9 mouse cellular contexts compared by ENCODE assay signal in genomic region chr4:64492260-64492962, GRCm38 (mm10).
A peak's percentile ranks its signal among the peaks of the same experiment; 100 is the strongest.
DNase-seq lines count a peak whose midpoint lies in the region; ATAC-seq and TF ChIP-seq lines count a peak whose summit lies in the region.
"Had no signal": no experiment of that assay in that cellular context is flagged by ENCODE, and none has a peak within 500 bp of the region (broad histone marks: within the 10 kb centered on the region; RNA-seq: fewer than 3 reads in every experiment).

No protein-coding gene starts in this region.

- TF ChIP-seq CTCF in forebrain, postnatal 0 days (IDR thresholded peaks at IDR 0.05; ENCODE audit: low read depth), result peak; percentile 78

- no peaks in the 10 kb centered on the region for H3K4me1 ChIP-seq in hindbrain, embryonic 11.5 days (replicated peaks; ENCODE audit: control insufficient read depth, insufficient read depth, low read length)
- H3K4me1 ChIP-seq in hindbrain, embryonic 12.5 days, result no peaks in the 10 kb centered on the region
- H3K4me1 ChIP-seq in midbrain, embryonic 11.5 days (ENCODE audit: control insufficient read depth, insufficient read depth, low read length), result no peaks in the 10 kb centered on the region
- H3K4me1 ChIP-seq in midbrain, embryonic 10.5 days, result no peaks in the 10 kb centered on the region
- H3K4me1 ChIP-seq in forebrain, postnatal 0 days (ENCODE audit: insufficient read depth), result no peaks in the 10 kb centered on the region

- H3K27ac ChIP-seq in hindbrain, embryonic 11.5 days (ENCODE audit: low read depth, low read length), result no peak overlapping the region
- H3K27ac ChIP-seq in hindbrain, embryonic 12.5 days, result no peak overlapping the region
- no peak overlapping the region for H3K27ac ChIP-seq in midbrain, embryonic 11.5 days (ENCODE audit: low read depth, low read length)
- no peak overlapping the region for H3K27ac ChIP-seq in midbrain, embryonic 10.5 days (replicated peaks)
- H3K27ac ChIP-seq in forebrain, postnatal 0 days (ENCODE audit: low read depth, low read length), result no peak overlapping the region

- H3K4me3 ChIP-seq in hindbrain, embryonic 11.5 days (ENCODE audit: low read depth, low read length), result no peak overlapping the region
- no peak overlapping the region for H3K4me3 ChIP-seq in hindbrain, embryonic 12.5 days
- H3K4me3 ChIP-seq in midbrain, embryonic 11.5 days (ENCODE audit: low read depth, low read length), result no peak overlapping the region
- H3K4me3 ChIP-seq in midbrain, embryonic 10.5 days, result no peak overlapping the region
- H3K4me3 ChIP-seq in forebrain, postnatal 0 days (ENCODE audit: low read depth, low read length), result no peak overlapping the region
- H3K4me3 ChIP-seq: myocyte had no signal

- H3K36me3 ChIP-seq in hindbrain, embryonic 11.5 days (ENCODE audit: control insufficient read depth, insufficient read depth, low read length), result no peaks in the 10 kb centered on the region
- no peaks in the 10 kb centered on the region for H3K36me3 ChIP-seq in hindbrain, embryonic 12.5 days
- no peaks in the 10 kb centered on the region for H3K36me3 ChIP-seq in midbrain, embryonic 11.5 days (ENCODE audit: control insufficient read depth, insufficient read depth, low read length)
- H3K36me3 ChIP-seq in midbrain, embryonic 10.5 days, result no peaks in the 10 kb centered on the region
- H3K36me3 ChIP-seq in forebrain, postnatal 0 days (ENCODE audit: insufficient read depth), result no peaks in the 10 kb centered on the region

- H3K27me3 ChIP-seq in hindbrain, embryonic 11.5 days (ENCODE audit: control insufficient read depth, insufficient read depth, low read length), result no peaks in the 10 kb centered on the region
- H3K27me3 ChIP-seq in hindbrain, embryonic 12.5 days, result no peaks in the 10 kb centered on the region
- H3K27me3 ChIP-seq in midbrain, embryonic 11.5 days (ENCODE audit: control insufficient read depth, insufficient read depth, low read length), result no peaks in the 10 kb centered on the region
- H3K27me3 ChIP-seq in midbrain, embryonic 10.5 days (ENCODE audit: low read depth, poor library complexity, severe bottlenecking), result no peaks in the 10 kb centered on the region
- no peaks in the 10 kb centered on the region for H3K27me3 ChIP-seq in forebrain, postnatal 0 days (ENCODE audit: insufficient read depth, low read length)

- no peak overlapping the region for H3K4me2 ChIP-seq in hindbrain, embryonic 11.5 days (replicated peaks; ENCODE audit: low read depth, low read length)
- H3K4me2 ChIP-seq in hindbrain, embryonic 12.5 days (replicated peaks), result no peak overlapping the region
- no peak overlapping the region for H3K4me2 ChIP-seq in midbrain, embryonic 11.5 days
- H3K4me2 ChIP-seq in forebrain, postnatal 0 days (ENCODE audit: low read depth), result no peak overlapping the region

- H3K9ac ChIP-seq in hindbrain, embryonic 11.5 days (ENCODE audit: low read depth, low read length), result no peak overlapping the region
- no peak overlapping the region for H3K9ac ChIP-seq in hindbrain, embryonic 12.5 days
- no peak overlapping the region for H3K9ac ChIP-seq in midbrain, embryonic 11.5 days (ENCODE audit: low read length)
- H3K9ac ChIP-seq in forebrain, postnatal 0 days, result no peak overlapping the region

- peak; percentile 34 for DNase-seq in hindbrain, embryonic 11.5 days (ENCODE audit: low spot score)
- peak; percentile 84 for DNase-seq in midbrain, embryonic 11.5 days (ENCODE audit: low spot score, missing footprints)
- DNase-seq in midbrain, embryonic 10.5 days (ENCODE audit: low spot score), result no peak
- peak; percentile 64 for DNase-seq in forebrain, postnatal 0 days
- DNase-seq in telencephalon, adult 2 months (ENCODE audit: low read depth, low spot score), result peak; percentile 16
- DNase-seq in spleen, postnatal 36 days (ENCODE audit: low spot score in 2 of 2), result no peak
- DNase-seq in adrenal gland, adult 8-10 months, result no peak

- no peak for ATAC-seq in hindbrain, embryonic 11.5 days (ENCODE audit: low FRiP score)
- no peak for ATAC-seq in hindbrain, embryonic 12.5 days (ENCODE audit: low FRiP score)
- ATAC-seq in midbrain, embryonic 11.5 days (ENCODE audit: low FRiP score), result peak; percentile 54; the same call in 1 of the 2 replicates
- ATAC-seq in forebrain, postnatal 0 days, result peak; percentile 69

- no peaks in the 10 kb centered on the region for H3K9me3 ChIP-seq in hindbrain, embryonic 11.5 days (ENCODE audit: control insufficient read depth, low read length)
- no peaks in the 10 kb centered on the region for H3K9me3 ChIP-seq in hindbrain, embryonic 12.5 days (replicated peaks)
- H3K9me3 ChIP-seq in midbrain, embryonic 11.5 days (ENCODE audit: control insufficient read depth, low read length), result no peaks in the 10 kb centered on the region
- H3K9me3 ChIP-seq in midbrain, embryonic 10.5 days (replicated peaks), result no peaks in the 10 kb centered on the region
- no peaks in the 10 kb centered on the region for H3K9me3 ChIP-seq in forebrain, postnatal 0 days (ENCODE audit: low read length)

- WGBS in hindbrain, embryonic 11.5 days, result 93% methylated on average over 1 of the region's 1 CpGs
- WGBS in hindbrain, embryonic 12.5 days, result 98% methylated on average over 1 of the region's 1 CpGs
- WGBS in midbrain, embryonic 11.5 days, result 97% methylated on average over 1 of the region's 1 CpGs
- WGBS in midbrain, embryonic 10.5 days, result 98% methylated on average over 1 of the region's 1 CpGs
- 86% methylated on average over 1 of the region's 1 CpGs for WGBS in forebrain, postnatal 0 days

Comparison
In these comparisons a context has a peak if more than half of its experiments do, and no peak if none do; other contexts are left out.
1. DNase-seq: peak in hindbrain, embryonic 11.5 days (single experiment), midbrain, embryonic 11.5 days (single experiment), forebrain, postnatal 0 days (single experiment) and telencephalon, adult 2 months (single experiment); none in midbrain, embryonic 10.5 days (single experiment), spleen, postnatal 36 days (0 of 2) and adrenal gland, adult 8-10 months (single experiment).
2. ATAC-seq: peak in midbrain, embryonic 11.5 days (single experiment) and forebrain, postnatal 0 days (single experiment); none in hindbrain, embryonic 11.5 days (single experiment) and hindbrain, embryonic 12.5 days (single experiment).